Mouse (Mus musculus) olfactory bulb, adult 2 months (tissue): ENCODE results near the gene Adal.

Experiments
- CTCF ChIP-seq: fragments of 200-500 bp; IDR thresholded peaks from 2 replicates; pipeline ENCODE4 v1.5.1; 2012; ENCODE audit warnings: low read depth, mild to moderate bottlenecking, low read length, moderate library complexity; ENCODE audit not compliant: insufficient read depth
- POLR2A ChIP-seq: fragments of 200-500 bp; IDR thresholded peaks from 2 replicates; pipeline ENCODE4 v1.6.1; 2012; ENCODE audit warnings: mild to moderate bottlenecking, low read depth, low read length, moderate library complexity; ENCODE audit not compliant: insufficient read depth

DNA sequence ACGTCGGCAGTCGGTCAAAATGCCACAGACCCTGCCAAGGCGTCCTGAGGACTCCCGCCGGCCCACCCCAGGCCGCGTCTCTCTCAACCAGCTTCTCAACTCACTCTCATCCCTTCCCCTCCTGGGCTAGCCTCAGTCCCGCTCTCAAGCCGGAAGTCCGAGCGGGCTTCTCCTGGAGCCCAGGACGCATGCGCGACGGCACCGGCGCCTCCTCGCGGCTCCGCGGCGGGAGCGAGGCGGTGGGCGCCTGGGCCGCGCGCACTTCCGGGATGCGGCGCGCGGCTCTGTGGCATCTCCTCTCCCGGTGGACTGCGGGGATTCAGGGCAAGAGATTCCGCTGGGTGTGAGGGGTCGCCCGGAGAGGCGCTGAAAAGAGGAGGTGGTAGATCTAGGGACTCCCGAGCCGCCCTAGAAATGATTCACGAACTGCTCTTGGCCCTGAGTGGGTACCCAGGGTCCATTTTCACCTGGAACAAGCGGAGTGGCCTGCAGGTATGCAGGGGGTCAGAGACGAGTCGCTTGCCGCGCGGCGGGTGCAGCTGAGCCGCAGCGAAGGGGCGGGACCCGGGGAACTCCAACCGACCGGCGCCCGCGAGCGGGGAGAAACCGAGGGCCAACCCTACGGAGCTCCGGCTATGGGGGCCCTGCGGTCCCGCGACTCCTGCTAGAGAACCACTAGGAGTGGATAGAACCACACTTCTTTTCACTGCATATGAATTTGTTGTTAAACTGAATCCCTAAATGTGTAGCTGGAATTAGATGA lies 30.9 kb downstream of the Adal start, which contains the start of gene Zscan29:
- TF ChIP-seq POLR2A = peak; percentile 93
- TF ChIP-seq CTCF = 0 out of 2 replicates have a peak, but pooled peaks have one; percentile 9
